Mouse (Mus musculus): ENCODE data around the gene Spcs1. TPM values are rescaled to one million over a fixed set of nuclear protein-coding genes. Genes with fewer than 3 reads are reported as not detected.

Spcs1 gene
- 75.8 TPM for polyA plus RNA-seq (2015; fragmentation: Illumina TruSeq; extraction: RNeasy Lipid Tissue Mini Kit (QIAGEN cat#74804); ENCODE audit: insufficient read depth, low read depth, low replicate concordance)

DNA sequence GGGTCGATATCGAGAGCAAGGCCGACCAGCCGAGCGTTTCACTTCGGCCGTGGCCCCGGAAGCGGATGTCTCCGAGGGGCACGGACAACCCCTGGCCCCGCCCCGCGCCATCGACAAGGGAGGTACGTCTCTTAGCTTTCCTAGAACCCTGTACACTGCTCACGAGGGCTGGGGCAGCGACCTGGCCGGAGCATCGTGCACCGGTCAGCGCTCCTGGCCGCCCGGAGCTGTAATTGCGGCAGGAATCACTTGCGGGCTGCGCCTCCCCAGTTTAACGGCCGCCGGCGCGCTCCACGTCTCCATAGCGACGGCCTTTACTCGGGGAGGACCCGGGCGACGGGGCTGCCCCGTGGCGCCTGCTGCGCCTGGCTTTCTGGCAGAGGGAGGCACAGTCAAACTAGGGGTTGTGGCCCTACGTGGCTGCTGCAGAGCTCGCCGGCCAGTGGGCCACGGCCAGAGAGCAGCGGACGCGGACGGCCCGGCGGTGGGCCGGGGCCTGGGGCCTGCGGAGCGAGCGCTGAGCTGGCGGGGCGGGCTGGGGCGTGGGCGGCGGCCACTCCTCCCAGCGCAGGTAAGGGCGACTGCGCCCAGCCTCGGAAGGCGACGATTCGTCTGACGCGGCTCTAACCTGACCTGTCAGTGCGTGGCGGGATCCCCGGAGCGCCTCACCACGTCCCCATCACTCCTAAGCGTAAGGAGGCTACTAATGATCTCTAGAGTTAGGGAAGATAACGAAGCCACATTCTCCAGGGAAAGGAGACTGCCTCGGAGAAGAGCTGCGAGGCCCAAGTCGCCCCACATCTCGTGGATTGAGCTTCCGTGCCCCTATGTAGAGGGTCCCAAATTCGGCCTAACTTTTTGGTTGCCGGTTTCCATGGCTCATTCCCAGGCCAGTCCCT lies at the start of gene Spcs1, which contains the start of gene Glt8d1:
Spcs1 (minus strand) TSS at position 366 of the 899 bp plus-strand sequence.
Glt8d1 (plus strand) TSS at position 94 of the 899 bp plus-strand sequence.

DNA sequence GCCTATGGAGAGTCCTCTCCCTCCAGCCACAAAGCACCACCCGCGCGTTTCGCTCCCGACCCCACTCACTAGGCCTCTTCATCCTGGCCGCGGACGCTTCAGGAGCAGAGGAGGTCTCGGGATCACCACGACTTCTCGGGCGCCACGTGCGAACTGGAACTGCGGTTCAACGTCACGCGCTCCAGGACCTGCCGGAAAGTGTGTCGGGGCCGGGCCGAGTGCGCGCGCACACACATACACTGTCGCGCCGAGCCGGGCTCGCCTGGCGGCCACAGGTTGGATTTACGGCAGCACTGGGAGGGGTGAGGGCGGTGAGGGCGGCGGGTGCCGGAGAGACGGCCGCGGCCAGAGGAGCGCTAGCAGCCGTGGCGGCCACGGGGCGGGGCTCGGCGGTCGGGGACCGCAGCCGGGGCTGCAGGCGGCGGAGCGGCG lies 17.4 kb upstream of the Spcs1 start, which contains the start of the genes Pbrm1 and Gnl3:
Pbrm1 (plus strand) TSS at position 279 of the 432 bp plus-strand sequence.
Gnl3 (minus strand) TSS at position 293 of the 432 bp plus-strand sequence.

DNA sequence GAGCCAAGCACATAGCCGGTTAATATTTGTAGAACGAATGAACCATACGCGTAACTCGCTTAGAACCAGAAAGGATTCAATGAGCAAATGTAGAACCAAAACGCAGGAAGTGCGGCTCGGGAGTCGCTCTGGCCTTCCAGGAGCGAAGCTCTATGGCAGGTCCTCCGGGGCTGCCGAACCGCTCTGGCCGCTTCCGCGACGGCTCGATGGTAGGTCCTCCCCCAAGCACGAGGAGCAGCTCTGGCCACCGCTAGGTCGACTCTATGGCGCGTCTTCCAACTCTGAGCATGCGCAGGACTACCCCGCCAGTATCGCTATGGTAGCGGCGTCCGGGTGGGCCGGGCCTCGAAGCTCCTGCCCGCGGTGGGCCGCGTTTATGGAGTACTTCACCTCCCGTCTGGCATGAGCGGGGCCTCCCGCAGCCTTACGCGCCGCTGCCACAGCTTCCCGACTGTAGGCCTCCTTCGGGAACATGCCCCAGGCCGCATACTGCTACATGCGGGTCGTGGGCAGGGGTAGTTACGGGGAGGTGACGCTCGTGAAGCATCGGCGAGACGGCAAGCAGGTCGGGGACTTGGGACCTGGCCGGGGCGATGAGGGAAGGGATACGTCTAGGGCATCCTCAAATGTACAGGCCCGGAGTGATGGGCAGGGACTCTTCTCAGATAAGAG lies 50.2 kb downstream of the Spcs1 start, which contains the start of gene Nek4:
Nek4 (plus strand) TSS at position 224 of the 672 bp plus-strand sequence.

Other genes starting within 250 kb of the Spcs1 start
- gene Tmem110, start 176.1 kb downstream of the Spcs1 start, polyA plus RNA-seq (2015; fragmentation: Illumina TruSeq; extraction: RNeasy Lipid Tissue Mini Kit (QIAGEN cat#74804); ENCODE audit: insufficient read depth, low read depth, low replicate concordance) = 2.0 TPM
- gene Mustn1, start 122.5 kb downstream of the Spcs1 start, polyA plus RNA-seq (2015; fragmentation: Illumina TruSeq; extraction: RNeasy Lipid Tissue Mini Kit (QIAGEN cat#74804); ENCODE audit: insufficient read depth, low read depth, low replicate concordance) = 10.4 TPM
- 4.3 TPM for gene Itih4, start 115.2 kb downstream of the Spcs1 start, polyA plus RNA-seq (2015; fragmentation: Illumina TruSeq; extraction: RNeasy Lipid Tissue Mini Kit (QIAGEN cat#74804); ENCODE audit: insufficient read depth, low read depth, low replicate concordance)
- gene Itih3, start 77.9 kb downstream of the Spcs1 start, polyA plus RNA-seq (2015; fragmentation: Illumina TruSeq; extraction: RNeasy Lipid Tissue Mini Kit (QIAGEN cat#74804); ENCODE audit: insufficient read depth, low read depth, low replicate concordance) = 0.31 TPM
- gene Itih1, start 58.4 kb downstream of the Spcs1 start, polyA plus RNA-seq (2015; fragmentation: Illumina TruSeq; extraction: RNeasy Lipid Tissue Mini Kit (QIAGEN cat#74804); ENCODE audit: insufficient read depth, low read depth, low replicate concordance) = not detected
- gene Nek4, start 50.3 kb downstream of the Spcs1 start, polyA plus RNA-seq (2015; fragmentation: Illumina TruSeq; extraction: RNeasy Lipid Tissue Mini Kit (QIAGEN cat#74804); ENCODE audit: insufficient read depth, low read depth, low replicate concordance) = 2.4 TPM
- gene Glt8d1, start 272 bp downstream of the Spcs1 start, polyA plus RNA-seq (2015; fragmentation: Illumina TruSeq; extraction: RNeasy Lipid Tissue Mini Kit (QIAGEN cat#74804); ENCODE audit: insufficient read depth, low read depth, low replicate concordance) = 30.6 TPM
- gene Pbrm1, start 17.5 kb upstream of the Spcs1 start, polyA plus RNA-seq (2015; fragmentation: Illumina TruSeq; extraction: RNeasy Lipid Tissue Mini Kit (QIAGEN cat#74804); ENCODE audit: insufficient read depth, low read depth, low replicate concordance) = 6.9 TPM
- gene Gnl3, start 17.5 kb upstream of the Spcs1 start, polyA plus RNA-seq (2015; fragmentation: Illumina TruSeq; extraction: RNeasy Lipid Tissue Mini Kit (QIAGEN cat#74804); ENCODE audit: insufficient read depth, low read depth, low replicate concordance) = 31.7 TPM
- 7.6 TPM for gene Smim4, start 127.3 kb upstream of the Spcs1 start, polyA plus RNA-seq (2015; fragmentation: Illumina TruSeq; extraction: RNeasy Lipid Tissue Mini Kit (QIAGEN cat#74804); ENCODE audit: insufficient read depth, low read depth, low replicate concordance)
- 7.7 TPM for gene Nt5dc2, start 129.4 kb upstream of the Spcs1 start, polyA plus RNA-seq (2015; fragmentation: Illumina TruSeq; extraction: RNeasy Lipid Tissue Mini Kit (QIAGEN cat#74804); ENCODE audit: insufficient read depth, low read depth, low replicate concordance)
- 51.5 TPM for gene Stab1, start 167.0 kb upstream of the Spcs1 start, polyA plus RNA-seq (2015; fragmentation: Illumina TruSeq; extraction: RNeasy Lipid Tissue Mini Kit (QIAGEN cat#74804); ENCODE audit: insufficient read depth, low read depth, low replicate concordance)
- gene Tnnc1, start 206.6 kb upstream of the Spcs1 start, polyA plus RNA-seq (2015; fragmentation: Illumina TruSeq; extraction: RNeasy Lipid Tissue Mini Kit (QIAGEN cat#74804); ENCODE audit: insufficient read depth, low read depth, low replicate concordance) = 1.8 TPM
- 88.9 TPM for gene Nisch, start 215.3 kb upstream of the Spcs1 start, polyA plus RNA-seq (2015; fragmentation: Illumina TruSeq; extraction: RNeasy Lipid Tissue Mini Kit (QIAGEN cat#74804); ENCODE audit: insufficient read depth, low read depth, low replicate concordance)
- gene Sema3g, start 216.2 kb upstream of the Spcs1 start, polyA plus RNA-seq (2015; fragmentation: Illumina TruSeq; extraction: RNeasy Lipid Tissue Mini Kit (QIAGEN cat#74804); ENCODE audit: insufficient read depth, low read depth, low replicate concordance) = 7.7 TPM
- 5.2 TPM for gene Phf7, start 249.6 kb upstream of the Spcs1 start, polyA plus RNA-seq (2015; fragmentation: Illumina TruSeq; extraction: RNeasy Lipid Tissue Mini Kit (QIAGEN cat#74804); ENCODE audit: insufficient read depth, low read depth, low replicate concordance)
- gene Bap1, start 249.8 kb upstream of the Spcs1 start, polyA plus RNA-seq (2015; fragmentation: Illumina TruSeq; extraction: RNeasy Lipid Tissue Mini Kit (QIAGEN cat#74804); ENCODE audit: insufficient read depth, low read depth, low replicate concordance) = 9.0 TPM